Mouse (Mus musculus) forelimb bud, embryonic 11.5 days (tissue): Measurements from ENCODE around the gene Olfr384.
"Not testable (repeated sequence)": the region's sequence is repeated elsewhere in the genome, so short reads cannot be mapped to it uniquely, and the experiment has no call there.

Experiments used
- DNase-seq: peaks from one replicate; pipeline ENCODE4 v3.0.0-alpha.2; 2012; ENCODE audit warnings: low read depth, low spot score

The Olfr384 gene

GRCm38 (mm10) chr11:73598294-73598693 lies at the start of gene Olfr384:
Olfr384 (plus strand) TSS chr11:73598594.
- no peak for DNase-seq

GRCm38 (mm10) chr11:73579871-73580270 lies 18.5 kb upstream of the Olfr384 start:
- DNase-seq: no peak

- DNase-seq: not testable (repeated sequence)
Observed at GRCm38 (mm10) chr11:73583188-73583587, 15.2 kb upstream of the Olfr384 start.

DNA sequence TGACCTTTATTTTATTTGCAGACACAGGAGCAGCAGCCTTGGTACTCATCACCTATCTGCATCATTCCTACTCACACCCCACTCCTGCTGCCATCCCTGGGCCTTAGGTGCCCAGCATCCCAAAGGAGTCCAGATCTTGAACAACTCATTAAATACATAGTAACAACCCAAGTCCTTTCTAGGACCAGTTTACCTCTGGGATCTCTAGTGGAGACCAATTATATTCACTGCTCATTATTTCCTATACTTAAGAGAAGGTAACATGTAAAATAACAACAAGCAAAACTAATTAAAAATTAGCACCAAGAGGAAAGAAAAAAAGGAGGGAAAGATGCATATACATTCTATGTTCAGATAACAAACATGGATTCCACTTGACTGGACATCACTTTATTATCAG lies 5.5 kb upstream of the Olfr384 start, which contains the start of gene Olfr385:
TSS of gene Olfr385 (minus strand) at position 101 of the 400 bp plus-strand sequence.
- DNase-seq: no peak
